Mouse (Mus musculus) embryonic fibroblast, embryonic 13.5 days (primary cell): ENCODE results near the gene B4galnt1. TPM values are rescaled to one million over a fixed set of nuclear protein-coding genes. Genes with fewer than 3 reads are reported as not detected.
"Not testable (repeated sequence)": the region's sequence is repeated elsewhere in the genome, so short reads cannot be mapped to it uniquely, and the experiment has no call there.

Experiments used
- H3K27ac ChIP-seq: 2 replicates; pipeline ENCODE4 v1.5.1; 2012; ENCODE audit warnings: low read length, control low read depth, inconsistent platforms; ENCODE audit not compliant: insufficient read depth
- H3K4me1 ChIP-seq: 2 replicates; pipeline ENCODE4 v1.6.1; 2011; ENCODE audit warnings: low read length; ENCODE audit not compliant: control insufficient read depth, insufficient read depth
- H3K4me3 ChIP-seq: 2 replicates; pipeline ENCODE4 v1.5.1; 2011; ENCODE audit warnings: mild to moderate bottlenecking, control low read depth, low read length; ENCODE audit not compliant: insufficient read depth
- CTCF ChIP-seq: IDR thresholded peaks from 2 replicates; pipeline ENCODE4 v1.5.1; 2011; ENCODE audit warnings: mild to moderate bottlenecking, control low read depth, low read length, moderate library complexity, borderline replicate concordance; ENCODE audit not compliant: insufficient read depth
- POLR2A ChIP-seq: IDR thresholded peaks from 2 replicates; pipeline ENCODE4 v1.6.1; 2011; ENCODE audit warnings: low read depth, mild to moderate bottlenecking, control low read depth, low read length, moderate library complexity
- polyA plus RNA-seq: library from polyadenylated mRNA; stranded (reverse); fragments of >200 nt; gene quantifications from 2 replicates; pipeline ENCODE4 v1.2.4, GENCODE M21; 2011; ENCODE audit warnings: low read depth; ENCODE audit not compliant: missing spikeins, insufficient read length

Gene B4galnt1
- polyA plus RNA-seq, 1 experiment: 28.3 TPM

GRCm38 (mm10) chr10:127191191-127192056 is 26.4 kb downstream of the B4galnt1 start:
- Histone ChIP-seq H3K4me3 (no peak overlapping the region), H3K27ac (peak overlapping the region; percentile 100), H3K4me1 (peaks cover 4% of the 10 kb centered on the region)
- TF ChIP-seq POLR2A (no peak; the same call in 1 of the 2 replicates), CTCF (no peak)

GRCm38 (mm10) chr10:127192057-127192328 is 27.0 kb downstream of the B4galnt1 start:
- H3K27ac ChIP-seq, H3K4me1 ChIP-seq, H3K4me3 ChIP-seq: not testable (repeated sequence)

GRCm38 (mm10) chr10:127193011-127193410 is 28.0 kb downstream of the B4galnt1 start:
- Histone ChIP-seq H3K4me1 (peaks cover 4% of the 10 kb centered on the region), H3K27ac (no peak overlapping the region), H3K4me3 (no peak overlapping the region)
- TF ChIP-seq POLR2A (no peak), CTCF (no peak)

DNA sequence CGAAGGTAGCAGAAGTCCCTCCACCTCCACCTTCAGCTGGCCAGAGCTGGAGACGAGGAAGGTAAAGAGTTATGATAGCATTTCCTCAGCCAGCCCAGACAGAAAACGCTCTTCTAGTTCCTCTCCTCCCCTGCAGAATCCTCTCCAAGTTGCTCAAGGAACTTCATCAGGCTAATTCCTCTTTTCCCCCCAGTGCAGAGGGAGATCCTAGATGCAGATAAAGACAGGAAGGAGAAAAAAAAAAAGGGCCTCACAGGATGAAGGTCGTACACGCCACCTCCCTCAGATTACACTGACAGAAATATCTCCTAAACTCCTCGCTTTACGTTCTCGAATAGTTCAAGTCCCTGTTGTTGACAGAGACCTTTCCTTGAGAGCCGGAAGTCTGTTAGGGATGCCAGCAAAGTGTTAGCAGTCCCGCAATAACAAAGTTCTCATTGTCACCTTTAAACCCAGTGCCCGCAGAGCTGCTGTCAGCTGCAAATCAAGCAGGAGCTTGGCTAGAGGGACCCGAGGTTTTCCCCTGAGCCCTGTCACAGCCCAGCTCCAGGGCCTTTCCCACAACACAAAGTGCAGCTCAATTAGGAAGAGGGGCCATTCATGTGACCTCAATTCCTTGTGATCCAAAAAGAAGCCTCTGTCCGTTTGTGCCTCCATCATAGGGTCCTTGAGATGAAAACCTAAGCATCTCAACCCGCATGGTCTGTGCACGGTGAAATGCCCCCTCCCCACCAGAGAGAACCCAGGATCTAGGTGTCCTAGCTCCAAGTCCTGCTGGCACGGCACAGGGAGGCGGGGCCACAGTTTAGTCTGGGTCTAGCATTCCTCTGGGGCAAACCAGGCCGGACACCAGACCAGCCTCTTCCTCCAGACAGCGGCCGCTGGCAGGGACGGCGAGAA is 29.7 kb downstream of the B4galnt1 start:
- Histone ChIP-seq H3K4me1 (peaks cover 4% of the 10 kb centered on the region), H3K27ac (peak overlapping the region; percentile 63), H3K4me3 (peak overlapping the region; percentile 79)
- TF ChIP-seq CTCF: no peak
- peak; percentile 80 for TF ChIP-seq POLR2A

GRCm38 (mm10) chr10:127195328-127196129 is 30.5 kb downstream of the B4galnt1 start, which contains the start of gene Dtx3:
Gene Dtx3, minus strand, starts transcription at chr10:127195728.
- Histone ChIP-seq H3K27ac (peak within 1 kb of the TSS; percentile 87), H3K4me1 (peaks cover 2% of the 10 kb centered on the region), H3K4me3 (peak within 1 kb of the TSS; percentile 79)
- TF ChIP-seq CTCF (no peak), POLR2A (peak; percentile 27)

DNA sequence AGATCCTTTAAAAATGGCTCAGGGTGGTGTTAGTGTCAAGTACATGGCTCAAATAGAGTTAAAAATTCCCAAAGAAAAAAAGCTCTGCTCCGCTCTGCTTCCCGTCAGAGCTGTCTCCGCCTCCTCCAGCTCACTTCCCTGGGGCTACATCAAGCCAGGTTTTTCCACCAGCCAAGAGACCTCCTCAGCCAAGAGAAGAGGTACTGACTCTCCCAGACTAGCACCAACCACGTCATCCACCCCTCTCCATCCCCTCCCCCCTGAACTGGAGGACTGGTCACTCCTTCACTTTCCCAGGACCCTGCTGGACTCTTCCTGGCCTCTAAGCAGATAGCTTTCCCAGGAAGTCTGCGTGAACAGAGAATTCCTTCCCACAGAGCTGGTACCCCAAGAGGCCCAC is 31.4 kb downstream of the B4galnt1 start:
- H3K4me1 ChIP-seq: no peaks in the 10 kb centered on the region
- H3K27ac ChIP-seq: peak overlapping the region; percentile 87
- TF ChIP-seq POLR2A (peak; percentile 54; the same call in 1 of the 2 replicates), CTCF (no peak)
- H3K4me3 ChIP-seq: peak overlapping the region; percentile 79

DNA sequence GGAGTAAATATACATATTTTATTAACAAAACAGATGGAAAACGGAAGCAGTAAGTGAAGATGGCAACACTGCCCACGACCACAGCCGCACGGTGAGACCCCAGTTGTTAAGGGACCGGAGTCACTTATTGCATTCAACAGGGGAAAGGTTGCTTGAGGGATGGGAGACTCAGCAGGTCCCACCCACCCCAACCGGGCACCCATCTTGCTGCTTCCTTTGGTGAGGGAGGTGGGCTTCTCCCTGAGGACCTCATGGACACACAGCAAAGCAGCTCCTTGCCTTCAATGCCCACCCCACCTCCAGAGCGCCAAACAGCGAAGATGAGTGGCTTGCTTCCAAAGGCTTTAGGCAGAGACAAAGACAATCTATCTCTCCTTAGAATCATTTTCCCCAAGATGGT is 32.1 kb downstream of the B4galnt1 start:
- TF ChIP-seq CTCF (no peak), POLR2A (no peak; the same call in 1 of the 2 replicates)
- Histone ChIP-seq H3K4me1 (no peaks in the 10 kb centered on the region), H3K27ac (no peak overlapping the region), H3K4me3 (no peak overlapping the region)

DNA sequence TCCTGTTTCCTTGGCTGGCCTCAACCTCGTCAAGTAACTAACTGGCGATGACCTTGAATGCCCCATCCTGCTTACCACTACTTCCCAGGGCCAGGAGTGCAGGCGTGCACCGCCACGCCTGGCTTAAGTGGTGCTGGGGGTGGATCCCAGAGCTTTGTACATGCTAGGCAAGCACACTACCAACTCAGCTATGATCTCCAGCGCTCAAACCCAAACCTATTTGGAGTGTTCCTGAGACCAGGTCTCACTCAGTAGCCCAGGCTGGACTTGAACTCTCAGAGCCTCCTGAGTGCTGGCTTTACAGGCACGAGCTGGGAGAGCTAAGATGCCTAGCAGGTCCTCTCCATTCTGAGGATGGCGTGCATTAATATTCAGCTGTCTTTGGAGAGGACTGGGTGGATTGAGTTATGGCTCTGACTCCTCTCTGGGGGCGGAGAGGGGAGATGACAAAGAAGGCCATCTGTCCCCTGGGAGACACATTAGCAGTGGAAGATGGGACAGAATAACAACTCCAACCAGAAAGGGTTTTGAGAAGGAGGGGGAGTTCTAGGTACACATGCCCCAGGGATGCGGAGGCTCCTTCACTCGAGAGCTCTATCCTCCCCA is 32.6 kb downstream of the B4galnt1 start:
- H3K4me1 ChIP-seq: no peaks in the 10 kb centered on the region
- no peak overlapping the region for H3K27ac ChIP-seq
- TF ChIP-seq POLR2A (peak; percentile 6; the same call in 1 of the 2 replicates), CTCF (no peak)
- H3K4me3 ChIP-seq: no peak overlapping the region

DNA sequence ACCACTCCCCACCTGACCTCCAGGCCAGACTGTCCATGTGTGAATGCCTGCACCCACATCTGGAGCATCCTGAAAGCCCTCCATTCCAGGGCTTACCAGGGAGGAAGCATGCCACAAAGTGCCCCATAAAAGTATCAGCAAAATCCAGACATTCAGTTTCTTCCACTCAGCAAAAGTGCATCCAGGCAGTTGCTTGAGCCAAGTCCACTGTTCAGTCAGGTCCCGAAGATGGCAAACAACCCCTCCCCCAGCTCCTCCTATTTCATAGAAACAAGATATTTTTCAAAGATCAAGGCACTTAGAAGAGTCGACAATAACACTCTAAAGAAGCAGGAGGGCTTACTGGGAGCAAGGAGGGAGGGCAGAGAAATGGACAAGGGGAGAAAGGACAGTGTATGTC is 33.5 kb downstream of the B4galnt1 start:
- H3K27ac ChIP-seq: no peak overlapping the region
- no peak overlapping the region for H3K4me3 ChIP-seq
- no peaks in the 10 kb centered on the region for H3K4me1 ChIP-seq
- TF ChIP-seq POLR2A (no peak; the same call in 1 of the 2 replicates), CTCF (no peak)
